Mouse (Mus musculus): ENCODE results near the gene Adamtsl1. TPM values are rescaled to one million over a fixed set of nuclear protein-coding genes. Genes with fewer than 3 reads are reported as not detected.

Gene Adamtsl1
- total RNA-seq, 2 experiments from 2014 or later: 9.6 to 11.7 TPM

DNA sequence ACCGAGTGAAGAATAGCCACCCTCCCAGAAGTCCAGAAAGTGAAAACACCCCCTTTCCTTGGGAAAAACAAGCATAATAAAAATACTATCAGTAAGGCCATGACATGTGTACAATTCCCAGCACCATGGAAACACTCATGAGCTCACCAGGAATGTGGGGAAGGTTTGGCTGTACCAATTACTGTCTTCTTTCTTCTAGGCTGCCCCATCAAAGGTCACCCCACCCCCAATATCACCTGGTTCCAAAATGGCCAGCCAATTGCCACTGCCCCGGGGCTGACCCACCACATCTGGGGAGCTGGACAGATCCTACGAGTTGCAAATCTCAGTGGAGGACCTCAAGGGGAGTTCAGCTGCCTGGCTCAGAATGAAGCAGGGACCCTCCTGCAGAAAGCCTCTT lies 899.4 kb downstream of the Adamtsl1 start:
- Histone ChIP-seq H3K4me3 (no peak overlapping the region), H3K27ac (no peak overlapping the region)
- no peak for TF ChIP-seq CTCF (conservative IDR thresholded peaks at IDR 0.05)
- DNase-seq (ENCODE audit: low spot score in 2 of 2): no peak

DNA sequence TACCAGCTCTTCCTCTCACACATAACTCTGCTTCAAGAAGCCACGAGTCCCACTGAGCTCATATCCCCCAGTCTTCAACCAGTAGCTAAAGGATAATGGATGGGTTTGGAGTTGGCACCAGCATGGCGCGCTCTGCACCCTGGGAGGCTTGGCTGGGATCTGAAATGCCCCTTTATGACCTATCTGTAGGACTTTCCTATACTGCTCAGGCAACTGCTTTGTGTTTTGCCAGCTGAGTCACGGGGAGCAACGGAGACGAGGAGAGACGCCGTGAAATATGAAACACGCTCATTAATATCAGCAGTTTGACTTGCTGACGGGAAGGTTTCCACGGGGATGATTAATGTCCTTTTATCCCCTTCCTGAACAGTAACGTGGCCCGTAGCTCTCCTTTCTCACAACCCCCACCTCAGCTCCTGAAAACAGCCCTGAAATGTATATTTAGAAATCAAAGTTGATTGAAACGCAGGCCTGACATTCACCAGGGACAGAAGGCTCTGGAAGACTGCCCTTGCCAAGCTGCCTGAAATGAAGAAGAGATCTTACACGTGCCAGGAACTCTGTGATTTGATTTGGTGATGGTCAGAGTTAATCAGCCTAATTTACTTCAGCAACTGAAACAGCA lies 902.5 kb downstream of the Adamtsl1 start:
- no peak for DNase-seq (ENCODE audit: low spot score in 2 of 2)
- TF ChIP-seq CTCF (conservative IDR thresholded peaks at IDR 0.05): no peak
- Histone ChIP-seq H3K27ac (no peak overlapping the region), H3K4me3 (no peak overlapping the region)

DNA sequence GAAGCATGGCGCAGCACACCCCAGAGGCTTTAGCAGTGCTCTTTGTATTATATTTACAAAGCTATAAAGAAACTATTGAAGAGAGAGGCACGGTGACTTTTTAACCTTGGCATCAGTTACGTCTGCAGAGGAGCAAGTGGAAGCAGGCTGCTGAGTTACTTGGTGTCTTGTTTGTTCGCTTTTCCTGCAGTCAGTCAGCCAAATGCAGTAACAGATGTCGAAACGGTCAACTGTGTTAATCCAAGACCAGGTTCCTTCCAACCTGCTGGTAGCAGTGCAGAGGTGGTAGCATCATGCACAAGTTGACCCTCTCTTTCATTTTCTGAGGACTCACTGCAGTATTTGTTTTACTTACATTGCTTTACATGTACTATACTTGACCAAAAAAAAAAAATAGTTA lies 908.6 kb downstream of the Adamtsl1 start:
- Histone ChIP-seq H3K4me3 (no peak overlapping the region), H3K27ac (no peak overlapping the region)
- TF ChIP-seq CTCF (conservative IDR thresholded peaks at IDR 0.05): no peak
- DNase-seq (ENCODE audit: low spot score in 2 of 2): no peak

DNA sequence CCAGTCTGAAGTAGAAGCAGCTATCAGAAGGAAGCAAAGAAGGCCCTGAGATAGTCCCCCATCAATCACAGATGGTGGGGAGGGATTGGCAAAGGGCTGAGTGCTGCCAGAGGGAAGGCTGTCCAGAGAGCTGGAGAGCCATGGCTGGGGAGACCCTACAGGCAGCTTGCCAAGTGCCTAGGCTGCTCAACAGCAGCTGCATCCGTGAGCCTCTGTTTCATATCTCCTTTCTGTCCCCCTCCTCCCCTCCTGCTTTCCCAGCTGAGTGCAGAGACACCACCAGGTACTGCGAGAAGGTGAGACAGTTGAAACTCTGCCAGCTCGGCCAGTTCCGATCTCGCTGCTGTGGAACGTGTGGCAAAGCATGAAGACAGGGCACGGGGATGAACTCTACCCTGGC lies 911.6 kb downstream of the Adamtsl1 start:
- H3K4me3 ChIP-seq: no peak overlapping the region
- DNase-seq (ENCODE audit: low spot score in 2 of 2): no peak
- TF ChIP-seq CTCF (conservative IDR thresholded peaks at IDR 0.05): no peak
- H3K27ac ChIP-seq: no peak overlapping the region

DNA sequence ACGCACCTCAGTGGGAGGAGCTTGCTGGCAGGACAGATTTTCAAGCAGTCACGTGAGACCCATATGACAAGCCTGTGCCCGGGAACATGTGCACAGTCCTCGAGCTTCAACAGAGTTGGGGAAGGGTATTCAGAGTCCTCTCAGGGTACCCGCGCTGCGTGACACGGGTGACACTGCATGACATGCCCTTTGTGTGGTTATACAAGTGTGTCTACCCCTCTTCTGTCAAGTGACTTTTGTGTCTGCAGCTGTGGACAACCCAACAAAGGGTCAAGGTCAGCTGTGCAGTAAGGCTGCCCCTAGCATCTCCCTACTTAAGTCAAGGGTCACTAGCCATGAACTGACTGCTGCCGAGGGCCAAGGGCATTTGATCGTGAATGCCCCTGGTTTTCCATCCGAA lies 912.6 kb downstream of the Adamtsl1 start:
- H3K4me3 ChIP-seq: no peak overlapping the region
- no peak overlapping the region for H3K27ac ChIP-seq
- TF ChIP-seq CTCF (conservative IDR thresholded peaks at IDR 0.05): no peak
- DNase-seq (ENCODE audit: low spot score in 2 of 2): no peak

DNA sequence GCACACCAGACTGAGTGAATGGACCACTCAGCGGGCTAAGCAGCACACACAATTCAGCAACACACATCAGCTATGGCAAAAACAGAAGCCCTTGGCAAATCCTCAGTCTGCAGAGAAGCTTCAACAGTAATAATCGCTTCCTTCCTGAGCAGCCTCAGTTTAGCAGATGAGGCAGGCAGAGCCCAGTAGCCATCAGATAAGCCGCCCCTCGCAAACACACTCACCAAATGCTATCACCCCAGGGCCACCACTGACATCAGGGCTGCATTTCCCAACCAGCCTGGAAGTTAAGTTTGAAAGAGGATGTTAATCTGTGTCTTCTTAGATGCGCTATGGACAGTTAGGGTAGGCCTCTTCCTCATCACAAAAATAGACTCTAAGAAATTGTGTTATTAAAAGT lies 913.3 kb downstream of the Adamtsl1 start:
- H3K4me3 ChIP-seq: no peak overlapping the region
- no peak overlapping the region for H3K27ac ChIP-seq
- no peak for TF ChIP-seq CTCF (conservative IDR thresholded peaks at IDR 0.05)
- no peak for DNase-seq (ENCODE audit: low spot score in 2 of 2)

DNA sequence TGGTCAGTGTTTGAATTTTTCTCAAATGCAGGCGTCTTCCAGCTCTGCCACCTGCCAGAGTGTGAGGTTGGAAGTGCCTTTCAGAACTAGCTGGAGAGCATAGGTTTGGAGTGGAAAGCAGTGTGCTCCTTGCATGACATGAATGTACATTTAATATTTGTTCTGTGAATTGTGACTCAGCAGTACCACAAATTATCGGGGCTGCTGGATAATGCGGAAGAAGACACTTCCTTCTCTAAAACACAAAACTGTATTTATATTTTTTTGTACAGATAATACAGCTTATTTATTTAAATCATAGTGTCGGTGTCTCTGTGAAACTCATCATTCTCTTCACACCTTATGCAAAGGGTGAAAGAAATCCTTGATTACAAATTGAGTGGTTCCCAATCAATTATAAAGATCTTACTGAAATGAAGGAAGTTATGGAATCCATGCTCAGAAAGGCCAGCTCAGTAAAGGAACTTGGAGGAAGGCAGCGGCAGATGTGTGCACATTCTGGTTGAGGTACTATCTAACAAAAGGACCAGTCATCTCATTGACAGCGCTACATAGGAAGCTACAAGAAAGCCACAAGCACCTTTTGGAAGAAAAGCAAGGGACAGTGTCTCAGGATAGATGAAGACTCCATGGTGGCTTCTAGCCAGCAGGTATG lies 914.2 kb downstream of the Adamtsl1 start:
- no peak for DNase-seq (ENCODE audit: low spot score in 2 of 2)
- TF ChIP-seq CTCF (conservative IDR thresholded peaks at IDR 0.05): no peak

DNA sequence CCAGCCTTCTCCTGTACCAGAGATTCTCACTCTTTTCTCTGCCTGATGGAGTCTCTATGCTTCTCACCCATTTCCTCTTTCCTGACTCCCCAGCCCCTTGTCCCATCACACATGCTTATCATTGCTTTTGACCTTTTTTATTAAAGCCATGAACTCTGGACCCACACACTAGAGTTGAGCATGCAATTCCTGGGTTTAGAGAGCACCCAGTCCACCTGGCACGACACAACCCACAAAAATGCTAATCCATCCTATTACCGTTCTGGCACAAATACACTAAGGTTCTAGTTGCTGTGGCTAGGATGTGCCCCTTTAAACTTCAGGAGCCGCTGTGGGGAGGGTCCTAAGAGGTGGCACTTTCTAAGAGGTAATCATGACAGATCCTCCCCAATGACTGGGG lies 921.7 kb downstream of the Adamtsl1 start:
- H3K27ac ChIP-seq: no peak overlapping the region
- no peak overlapping the region for H3K4me3 ChIP-seq
- DNase-seq (ENCODE audit: low spot score in 2 of 2): no peak
- TF ChIP-seq CTCF (conservative IDR thresholded peaks at IDR 0.05): no peak

More for the DNA sequence above, 914.2 kb downstream of the Adamtsl1 start:
- Histone ChIP-seq H3K27ac (no peak overlapping the region), H3K4me3 (no peak overlapping the region)

DNA sequence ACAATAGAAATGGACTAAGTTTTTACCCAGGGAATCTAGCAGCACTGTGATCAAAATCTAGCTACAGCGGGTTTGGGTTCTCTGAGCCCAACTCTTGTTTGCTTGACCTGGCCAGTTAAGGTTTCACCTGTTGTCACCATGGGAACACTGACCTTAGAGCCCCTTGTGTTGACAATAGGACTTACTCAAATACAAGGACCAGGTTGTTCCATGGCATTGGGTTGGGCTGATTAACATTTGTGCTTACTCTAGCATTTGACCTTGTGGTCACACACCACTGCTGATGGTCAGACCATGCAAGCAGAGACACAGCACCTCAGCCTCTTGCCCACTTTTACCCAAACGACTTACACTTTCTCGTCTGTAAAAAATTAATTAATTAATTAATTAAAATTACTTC lies 922.4 kb downstream of the Adamtsl1 start:
- Histone ChIP-seq H3K4me3 (no peak overlapping the region), H3K27ac (no peak overlapping the region)
- TF ChIP-seq CTCF (conservative IDR thresholded peaks at IDR 0.05): no peak
- no peak for DNase-seq (ENCODE audit: low spot score in 2 of 2)

DNA sequence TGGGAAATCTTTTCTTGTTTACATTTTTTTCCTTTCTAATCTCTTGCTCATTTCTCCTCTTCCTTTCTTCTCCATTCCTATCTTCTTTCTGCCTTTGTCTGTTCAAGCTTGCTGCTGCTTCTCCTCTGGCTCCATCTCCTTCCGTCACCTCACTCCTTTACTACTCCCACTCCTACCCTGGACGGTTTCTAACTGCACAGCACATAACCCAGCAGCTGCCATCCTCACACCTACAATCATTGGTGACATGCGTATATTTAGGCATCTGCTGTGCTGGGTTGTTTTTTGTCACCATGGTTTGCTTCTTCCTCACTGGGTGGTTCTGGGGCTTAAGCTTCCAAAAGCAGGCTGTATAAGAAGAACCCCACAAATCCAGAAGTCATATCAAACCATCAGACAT lies 936.5 kb downstream of the Adamtsl1 start:
- Histone ChIP-seq H3K4me3 (no peak overlapping the region), H3K27ac (no peak overlapping the region)
- no peak for DNase-seq (ENCODE audit: low spot score in 2 of 2)
- no peak for TF ChIP-seq CTCF (conservative IDR thresholded peaks at IDR 0.05)

DNA sequence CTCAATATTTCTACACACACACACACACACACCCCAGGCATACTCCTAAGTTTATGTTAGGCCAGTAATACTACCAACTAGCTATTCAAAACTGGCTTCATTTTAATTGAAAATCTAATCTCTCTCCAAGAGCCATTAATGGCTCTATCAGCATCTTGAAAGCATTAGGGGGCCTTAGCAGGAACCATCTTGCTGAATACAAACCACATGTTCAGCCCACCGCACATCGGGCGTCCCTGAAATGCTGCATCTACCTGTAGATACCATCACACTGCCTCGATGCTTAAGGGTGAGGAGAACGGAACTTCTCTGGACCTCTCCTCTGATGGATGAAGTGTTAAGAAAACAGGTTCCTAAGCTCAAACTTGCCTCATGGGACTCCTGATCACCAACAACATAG lies 950.8 kb downstream of the Adamtsl1 start:
- H3K27ac ChIP-seq: no peak overlapping the region
- H3K4me3 ChIP-seq: no peak overlapping the region
- no peak for DNase-seq (ENCODE audit: low spot score in 2 of 2)
- TF ChIP-seq CTCF (conservative IDR thresholded peaks at IDR 0.05): no peak

All from layer of hippocampus, adult 2 months (tissue).